Mouse (Mus musculus): ENCODE results near the gene Ccdc93. TPM values are rescaled to one million over a fixed set of nuclear protein-coding genes. Genes with fewer than 3 reads are reported as not detected.

Ccdc93 gene
- total RNA-seq, 2 experiments from 2014 or later = 10.3 to 10.5 TPM

GRCm38 (mm10) chr1:121447216-121447615 lies 16.4 kb downstream of the Ccdc93 start:
- DNase-seq = no peak

- no peak for DNase-seq
Observed at GRCm38 (mm10) chr1:121448166-121448565, 17.3 kb downstream of the Ccdc93 start.

GRCm38 (mm10) chr1:121451009-121451408 lies 20.2 kb downstream of the Ccdc93 start:
- DNase-seq = no peak

GRCm38 (mm10) chr1:121452498-121452897 lies 21.6 kb downstream of the Ccdc93 start:
- no peak for DNase-seq

- DNase-seq = no peak
Observed at GRCm38 (mm10) chr1:121453053-121453452, 22.2 kb downstream of the Ccdc93 start.

GRCm38 (mm10) chr1:121454951-121455350 lies 24.1 kb downstream of the Ccdc93 start:
- DNase-seq = no peak

GRCm38 (mm10) chr1:121460077-121460476 lies 29.2 kb downstream of the Ccdc93 start:
- DNase-seq = no peak

GRCm38 (mm10) chr1:121461895-121462294 lies 31.0 kb downstream of the Ccdc93 start:
- DNase-seq = no peak

- DNase-seq = no peak
Observed at GRCm38 (mm10) chr1:121462643-121463042, 31.8 kb downstream of the Ccdc93 start.

- no peak for DNase-seq
Observed at GRCm38 (mm10) chr1:121463806-121464205, 33.0 kb downstream of the Ccdc93 start.

GRCm38 (mm10) chr1:121466276-121466675 lies 35.4 kb downstream of the Ccdc93 start:
- DNase-seq = no peak

- no peak for DNase-seq
Observed at GRCm38 (mm10) chr1:121468271-121468670, 37.4 kb downstream of the Ccdc93 start.

- no peak for DNase-seq
Observed at GRCm38 (mm10) chr1:121471503-121471902, 40.7 kb downstream of the Ccdc93 start.

- no peak for DNase-seq
Observed at GRCm38 (mm10) chr1:121477716-121478115, 46.9 kb downstream of the Ccdc93 start.

- peak; percentile 26 for DNase-seq
Observed at GRCm38 (mm10) chr1:121478284-121478980, 47.6 kb downstream of the Ccdc93 start.

- DNase-seq = no peak
Observed at GRCm38 (mm10) chr1:121479403-121479802, 48.6 kb downstream of the Ccdc93 start.

- DNase-seq = no peak
Observed at GRCm38 (mm10) chr1:121483091-121483490, 52.2 kb downstream of the Ccdc93 start.

- no peak for DNase-seq
Observed at GRCm38 (mm10) chr1:121486803-121487202, 56.0 kb downstream of the Ccdc93 start.

GRCm38 (mm10) chr1:121490241-121490640 lies 59.4 kb downstream of the Ccdc93 start:
- DNase-seq = no peak

GRCm38 (mm10) chr1:121497093-121497492 lies 66.2 kb downstream of the Ccdc93 start:
- no peak for DNase-seq

- no peak for DNase-seq
Observed at GRCm38 (mm10) chr1:121508729-121509128, 77.9 kb downstream of the Ccdc93 start.

GRCm38 (mm10) chr1:121510420-121511140 lies 79.7 kb downstream of the Ccdc93 start:
- no peak for DNase-seq

GRCm38 (mm10) chr1:121511186-121511585 lies 80.3 kb downstream of the Ccdc93 start:
- DNase-seq = no peak

GRCm38 (mm10) chr1:121511966-121512365 lies 81.1 kb downstream of the Ccdc93 start:
- DNase-seq = no peak

Data from gastrocnemius, postnatal 25 days (tissue).